ENCODE assay signal across 13 mouse cellular contexts in the genomic region with DNA sequence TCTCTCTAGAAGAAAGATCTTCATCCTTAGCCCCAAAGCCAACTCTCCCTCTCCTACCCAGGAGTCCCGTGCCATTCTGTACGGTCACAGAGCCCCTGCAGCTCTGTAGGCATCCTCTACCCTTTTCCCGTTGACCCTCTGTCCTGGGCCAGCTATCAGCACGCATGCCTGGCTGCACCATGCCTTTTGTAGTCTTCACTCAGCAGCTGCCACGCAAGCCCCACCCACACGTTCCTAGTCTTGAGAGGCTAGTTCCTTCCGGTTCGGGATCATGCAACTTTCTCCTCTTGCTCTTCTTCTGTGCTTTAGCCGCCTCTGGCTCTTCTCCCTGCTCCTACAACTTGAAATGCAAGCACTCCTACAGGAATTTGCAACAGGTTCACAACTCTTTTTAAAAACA.
A peak's percentile ranks its signal among the peaks of the same experiment; 100 is the strongest.
DNase-seq lines count a peak whose midpoint lies in the region; ATAC-seq and TF ChIP-seq lines count a peak whose summit lies in the region.
"Had no signal": no experiment of that assay in that cellular context is flagged by ENCODE, and none has a peak within 500 bp of the region (broad histone marks: within the 10 kb centered on the region; RNA-seq: fewer than 3 reads in every experiment).

No protein-coding gene starts in this region.

- DNase-seq in kidney, postnatal 14 days = peak; percentile 27
- peak; percentile 59 for DNase-seq in thymus, adult 2 months
- no peak for DNase-seq in ovary, postnatal 36 days (ENCODE audit: low spot score)
- DNase-seq: cerebellum, postnatal 36 days; spleen, adult 18-20 months had no signal

- ATAC-seq in kidney, embryonic 14.5 days (ENCODE audit: low FRiP score, low TSS enrichment) = no peak
- peak; percentile 79 for ATAC-seq in common myeloid progenitor, adult 5-6 weeks (replicated peaks; ENCODE audit: low read depth, poor library complexity, severe bottlenecking)
- ATAC-seq in heart, embryonic 16.5 days (replicated peaks; ENCODE audit: extremely low read depth, insufficient read depth, low FRiP score) = no peak
- no peak for ATAC-seq in erythroblast, adult 5-6 weeks (replicated peaks; ENCODE audit: low FRiP score, poor library complexity, severe bottlenecking)
- ATAC-seq: hindbrain, embryonic 16.5 days; midbrain, embryonic 16.5 days had no signal

- H3K27me3 ChIP-seq in kidney, embryonic 14.5 days (ENCODE audit: control insufficient read depth, insufficient read depth, low read length) = no peaks in the 10 kb centered on the region
- H3K27me3 ChIP-seq in heart, embryonic 16.5 days (ENCODE audit: control insufficient read depth, insufficient read depth, low read length) = no peaks in the 10 kb centered on the region
- H3K27me3 ChIP-seq in thymus, adult 2 months (ENCODE audit: control insufficient read depth, insufficient read depth, low read length) = no peaks in the 10 kb centered on the region
- H3K27me3 ChIP-seq: liver, embryonic 15.5 days had no signal

- no peak for TF ChIP-seq CTCF in thymus, adult 2 months (IDR thresholded peaks at IDR 0.05; ENCODE audit: borderline replicate concordance, control insufficient read depth, extremely low read depth, insufficient read depth, low read length, poor library complexity)

- no peaks in the 10 kb centered on the region for H3K4me1 ChIP-seq in kidney, embryonic 14.5 days (ENCODE audit: control insufficient read depth, insufficient read depth, low read length)
- no peaks in the 10 kb centered on the region; the same call in 1 of the 2 replicates for H3K4me1 ChIP-seq in heart, embryonic 16.5 days (ENCODE audit: control insufficient read depth, insufficient read depth, low read length)
- H3K4me1 ChIP-seq in thymus, adult 2 months (replicated peaks; ENCODE audit: control insufficient read depth, insufficient read depth, low read length) = peaks cover 4% of the 10 kb centered on the region; the same call in 1 of the 2 replicates
- H3K4me1 ChIP-seq: liver, embryonic 15.5 days had no signal

- no peak overlapping the region for H3K4me3 ChIP-seq in kidney, embryonic 14.5 days (ENCODE audit: low read length)
- no peak overlapping the region for H3K4me3 ChIP-seq in heart, embryonic 16.5 days (ENCODE audit: low read length)
- H3K4me3 ChIP-seq in thymus, adult 2 months (ENCODE audit: control insufficient read depth, insufficient read depth, low read length) = no peak overlapping the region
- H3K4me3 ChIP-seq: erythroblast, embryonic 14.5 days; liver, embryonic 15.5 days had no signal

- H3K27ac ChIP-seq in kidney, embryonic 14.5 days (ENCODE audit: low read depth, low read length) = no peak overlapping the region
- no peak overlapping the region for H3K27ac ChIP-seq in heart, embryonic 16.5 days (ENCODE audit: low read length)
- no peak overlapping the region for H3K27ac ChIP-seq in thymus, adult 2 months (ENCODE audit: control insufficient read depth, insufficient read depth, low read length)
- H3K27ac ChIP-seq: liver, embryonic 15.5 days had no signal

- no peaks in the 10 kb centered on the region for H3K9me3 ChIP-seq in kidney, embryonic 14.5 days (ENCODE audit: control insufficient read depth, low read length)
- no peaks in the 10 kb centered on the region for H3K9me3 ChIP-seq in heart, embryonic 16.5 days (replicated peaks; ENCODE audit: control insufficient read depth, low read length)
- H3K9me3 ChIP-seq: liver, embryonic 15.5 days had no signal

- WGBS in kidney, embryonic 14.5 days = 63% methylated on average over 9 of the region's 9 CpGs
- 23% methylated on average over 9 of the region's 9 CpGs for WGBS in heart, embryonic 16.5 days
- 34% methylated on average over 9 of the region's 9 CpGs for WGBS in thymus, adult 2 months

- H3K9ac ChIP-seq in kidney, embryonic 14.5 days (ENCODE audit: low read depth, low read length) = no peak overlapping the region
- H3K9ac ChIP-seq in heart, embryonic 16.5 days (ENCODE audit: low read length) = no peak overlapping the region
- H3K9ac ChIP-seq: liver, embryonic 15.5 days had no signal

- H3K36me3 ChIP-seq in kidney, embryonic 14.5 days (ENCODE audit: control insufficient read depth, insufficient read depth, low read length) = no peaks in the 10 kb centered on the region
- H3K36me3 ChIP-seq in heart, embryonic 16.5 days (ENCODE audit: control insufficient read depth, insufficient read depth) = no peaks in the 10 kb centered on the region
- H3K36me3 ChIP-seq in thymus, adult 2 months (ENCODE audit: control insufficient read depth, insufficient read depth, low read length) = no peaks in the 10 kb centered on the region
- H3K36me3 ChIP-seq: liver, embryonic 15.5 days had no signal

- TF ChIP-seq POLR2A in thymus, adult 2 months (IDR thresholded peaks at IDR 0.05; ENCODE audit: control insufficient read depth, extremely low read depth, insufficient read depth, low read length, poor library complexity) = no peak

- H3K4me2 ChIP-seq in kidney, embryonic 14.5 days (replicated peaks; ENCODE audit: low read depth, low read length) = no peak overlapping the region
- H3K4me2 ChIP-seq in heart, embryonic 16.5 days (ENCODE audit: low read depth, low read length) = peak overlapping the region; percentile 27
- H3K4me2 ChIP-seq: liver, embryonic 15.5 days had no signal
